Mouse (Mus musculus): ENCODE results near the gene Pcyt1a.
A peak's percentile ranks its signal among the peaks of the same experiment; 100 is the strongest.
"Not testable (repeated sequence)": the region's sequence is repeated elsewhere in the genome, so short reads cannot be mapped to it uniquely, and the experiment has no call there.

Pcyt1a gene

DNA sequence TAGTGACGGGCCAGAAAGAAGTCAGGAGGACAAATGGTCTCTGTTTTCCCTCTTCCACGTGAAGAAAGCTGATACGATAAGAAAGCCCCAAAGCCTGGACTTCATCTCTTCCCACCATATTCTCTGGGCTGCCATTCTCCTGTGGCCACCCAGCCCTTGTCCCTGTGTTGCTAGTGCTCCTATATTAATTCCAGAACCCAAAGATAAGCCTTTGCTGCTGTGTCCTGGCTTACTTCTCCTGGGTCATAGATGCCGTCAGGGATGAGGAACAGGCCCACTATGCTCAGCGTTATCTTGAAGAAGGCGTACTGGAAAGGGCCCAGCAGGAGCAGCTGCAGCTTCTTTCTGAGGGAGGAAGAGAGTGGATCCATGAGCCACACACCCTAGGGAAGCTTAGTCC lies 46.6 kb downstream of the Pcyt1a start:
- no peak for DNase-seq (ENCODE audit: low spot score in 2 of 2)

DNA sequence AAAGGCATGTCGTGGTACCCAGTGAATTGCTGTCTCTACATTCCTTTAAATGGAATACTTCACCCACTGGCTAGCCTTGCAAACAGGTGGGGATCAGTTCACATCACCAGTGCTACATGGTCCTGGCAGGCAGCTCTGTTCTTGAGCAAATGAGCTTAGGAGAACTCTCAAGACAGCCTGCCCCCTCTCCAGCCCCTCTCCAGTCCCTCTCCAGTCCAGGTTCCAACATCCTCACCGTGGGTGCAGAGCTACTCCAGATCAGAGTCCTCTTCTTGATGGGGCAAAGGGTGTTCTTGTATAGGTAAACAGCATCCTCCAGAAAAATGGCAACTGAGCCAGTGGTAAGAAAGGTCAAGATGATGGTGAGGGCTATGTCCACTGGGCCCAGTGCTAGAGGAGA lies 48.7 kb downstream of the Pcyt1a start:
- DNase-seq (ENCODE audit: low spot score in 2 of 2) = no peak

DNA sequence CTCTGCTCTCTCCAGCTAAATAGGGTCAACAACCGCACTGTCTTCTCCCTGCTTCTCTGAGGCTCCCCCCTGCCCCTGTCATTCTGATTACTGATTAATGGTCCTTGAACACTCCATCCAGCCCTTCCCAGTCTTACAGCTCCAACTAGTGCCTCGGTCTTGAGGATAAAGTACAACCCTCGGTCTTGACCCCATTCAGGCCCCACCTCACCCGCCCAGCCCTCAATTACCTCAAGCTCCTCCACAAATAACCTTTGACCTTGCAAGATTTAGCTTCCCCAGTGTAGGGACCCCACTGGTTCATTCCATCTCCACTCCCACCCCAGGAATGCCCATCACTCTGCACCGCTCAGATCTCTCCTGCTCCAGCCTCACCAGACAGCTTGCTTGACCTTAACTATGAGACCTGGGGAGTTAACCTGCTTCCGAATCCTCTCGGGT lies 53.7 kb downstream of the Pcyt1a start:
- no peak for DNase-seq (ENCODE audit: low spot score in 2 of 2)

DNA sequence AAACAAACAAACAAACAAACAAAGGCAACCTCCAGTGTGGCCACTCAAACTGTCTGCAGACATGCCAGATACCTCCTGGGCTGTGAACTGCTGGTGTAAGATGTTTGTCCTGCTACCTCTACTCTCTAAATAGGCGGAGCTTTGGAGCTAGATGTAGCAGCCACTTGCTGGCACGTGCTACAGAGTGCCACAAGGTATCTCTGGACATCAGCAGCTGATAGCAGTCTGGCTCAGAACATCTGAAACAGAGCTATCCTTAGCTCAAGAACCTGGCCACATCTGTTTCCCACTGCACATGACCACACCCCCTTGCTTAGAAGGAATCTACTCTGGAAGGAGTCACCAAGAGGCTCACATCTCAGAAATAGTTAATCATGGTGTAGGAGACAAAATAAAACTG lies 54.5 kb downstream of the Pcyt1a start:
- DNase-seq (ENCODE audit: low spot score in 2 of 2) = no peak

DNA sequence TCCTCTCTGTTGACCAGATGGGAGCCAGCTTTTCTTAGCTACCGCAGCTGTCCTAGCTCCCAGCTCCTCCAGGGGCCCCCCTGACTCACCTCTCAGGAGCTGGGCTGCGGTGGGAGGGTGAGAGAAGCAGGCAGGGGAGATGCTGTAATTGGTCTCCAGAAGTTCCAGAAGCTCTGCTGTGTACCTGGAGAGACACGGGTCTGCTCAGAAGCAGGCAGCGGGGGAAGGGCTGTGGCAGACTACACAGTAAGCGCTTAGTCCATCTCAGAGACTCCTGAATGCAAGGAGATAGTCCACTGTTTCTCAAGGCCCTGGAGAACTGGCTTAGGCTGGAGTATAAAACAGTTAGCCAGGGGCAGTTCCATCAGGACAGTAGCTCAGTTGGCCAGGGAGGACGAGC lies 55.3 kb downstream of the Pcyt1a start:
- DNase-seq (ENCODE audit: low spot score in 2 of 2) = no peak

DNA sequence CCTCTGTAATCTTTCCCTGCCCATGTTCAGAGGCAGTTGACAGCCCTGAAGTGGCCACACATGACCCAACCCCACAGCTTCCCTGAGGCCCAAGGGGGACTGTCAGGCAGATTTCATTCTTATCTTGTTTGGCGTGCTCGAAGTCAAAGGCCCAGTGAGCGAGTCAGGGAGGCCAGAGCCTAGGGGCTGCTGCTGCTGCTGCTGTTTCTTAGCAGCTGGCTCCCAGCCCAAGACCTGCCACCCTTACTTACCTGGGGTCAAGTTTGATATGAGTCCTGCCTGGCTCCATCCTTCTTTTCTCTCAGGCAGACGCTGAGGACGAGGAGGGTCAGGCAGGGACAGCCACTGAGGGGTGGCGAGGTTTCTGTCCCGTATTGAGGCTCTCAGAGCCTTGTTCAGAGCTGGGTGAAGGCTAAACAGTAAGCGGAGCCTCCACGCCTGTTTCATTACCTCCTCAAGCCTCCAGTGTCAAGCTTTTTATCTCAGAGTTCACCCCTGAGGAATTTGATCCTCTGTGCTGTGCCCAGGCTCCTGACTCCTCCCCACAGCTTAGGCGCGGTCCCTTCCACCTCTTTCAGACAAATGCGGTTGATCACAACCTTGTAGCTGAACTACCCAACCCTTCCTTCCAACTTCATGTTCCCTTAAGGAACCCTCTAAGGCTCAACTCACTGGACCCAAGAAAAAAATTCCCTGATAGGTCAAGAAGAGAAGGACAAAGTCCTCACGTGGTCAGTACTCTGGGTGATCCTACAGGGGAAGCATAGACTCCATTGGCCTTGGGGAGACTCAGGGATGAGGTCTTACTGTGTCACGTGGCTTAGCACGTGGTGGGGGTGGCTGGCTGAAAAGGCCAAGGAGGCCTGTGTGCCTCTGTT lies 56.8 kb downstream of the Pcyt1a start, which contains the start of gene Slc51a:
Gene Slc51a, minus strand, starts transcription at position 646 of the 878 bp plus-strand sequence.
- no peak for DNase-seq (ENCODE audit: low spot score in 2 of 2)

DNA sequence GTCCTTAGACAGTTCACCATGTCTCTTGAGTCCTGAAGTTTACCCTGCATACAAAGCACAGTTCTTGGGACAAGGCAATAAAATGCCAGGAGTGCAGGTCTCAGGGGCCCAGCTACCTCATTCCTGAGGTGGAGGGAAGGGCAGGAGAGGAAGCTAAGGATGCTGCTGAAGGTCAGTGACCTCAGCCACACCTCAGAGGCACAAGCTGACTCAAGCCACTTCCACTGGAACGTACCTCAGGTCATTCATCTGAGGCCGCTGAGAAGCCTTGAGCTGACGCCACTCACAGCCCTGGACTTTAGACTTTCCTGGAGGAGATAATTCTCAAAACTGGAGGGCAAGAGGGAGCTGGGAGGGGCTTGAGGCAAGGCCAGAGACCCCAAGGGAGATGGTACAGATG lies 58.2 kb downstream of the Pcyt1a start:
- DNase-seq (ENCODE audit: low spot score in 2 of 2) = no peak

DNA sequence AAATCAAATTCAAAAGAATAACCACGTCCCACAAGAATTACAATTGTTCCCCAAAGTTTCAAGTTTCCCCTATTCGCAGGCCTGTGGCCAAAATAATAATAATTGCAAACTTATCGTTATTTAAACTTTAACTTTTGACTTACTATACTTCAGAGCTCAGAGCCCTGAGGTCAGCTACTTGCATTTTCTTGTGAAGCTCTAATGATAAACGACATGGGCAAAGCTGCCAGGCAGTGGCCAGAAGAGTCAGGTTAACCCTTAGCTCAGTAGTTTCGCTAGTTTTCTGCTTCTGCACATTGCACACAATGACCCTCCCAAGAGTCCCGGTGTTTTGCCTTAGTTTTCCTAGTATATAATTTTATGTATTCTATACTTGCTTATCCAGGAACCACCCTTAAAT lies 63.6 kb downstream of the Pcyt1a start:
- not testable (repeated sequence) for DNase-seq (ENCODE audit: low spot score in 2 of 2)

DNA sequence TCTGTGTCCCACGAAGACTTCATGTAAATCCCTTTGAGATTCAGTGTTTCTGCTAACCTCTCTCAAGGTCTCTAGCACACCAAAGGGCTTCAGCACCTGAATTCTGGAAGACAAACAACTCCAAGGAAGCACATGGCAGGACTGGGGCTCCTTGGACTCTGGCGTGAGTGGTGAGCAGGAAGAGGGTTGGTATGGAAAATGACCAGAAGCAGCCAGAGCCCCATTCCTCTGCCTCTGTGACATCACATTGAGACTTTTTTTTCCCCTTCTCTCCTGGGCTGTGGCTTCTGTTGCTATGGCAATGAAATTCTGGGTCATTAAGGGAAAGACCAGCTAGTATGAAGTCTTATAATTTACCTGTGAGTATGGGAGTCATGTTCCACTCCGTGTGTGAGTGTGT lies 65.2 kb downstream of the Pcyt1a start, which contains the start of gene Zdhhc19:
Gene Zdhhc19, plus strand, starts transcription at position 301 of the 400 bp plus-strand sequence.
- no peak for DNase-seq (ENCODE audit: low spot score in 2 of 2)

DNA sequence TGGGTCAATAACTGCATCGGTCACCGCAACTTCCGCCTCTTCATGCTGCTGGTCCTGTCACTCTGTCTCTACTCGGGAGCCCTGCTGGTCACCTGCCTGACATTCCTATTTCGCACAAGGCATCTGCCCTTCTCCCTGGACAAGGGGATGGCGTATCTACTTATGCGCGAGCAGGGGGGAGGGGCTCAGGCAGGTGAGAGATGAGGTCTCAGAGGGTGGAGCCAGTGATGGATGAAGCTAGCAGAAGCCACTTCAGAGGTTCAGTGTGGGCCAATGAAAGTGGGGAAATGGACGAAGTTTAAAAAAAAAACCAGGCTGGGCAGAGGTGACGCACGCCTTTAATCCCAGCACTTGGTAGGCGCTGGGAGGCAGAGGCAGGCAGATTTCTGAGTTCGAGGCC lies 68.3 kb downstream of the Pcyt1a start:
- DNase-seq (ENCODE audit: low spot score in 2 of 2) = no peak

DNA sequence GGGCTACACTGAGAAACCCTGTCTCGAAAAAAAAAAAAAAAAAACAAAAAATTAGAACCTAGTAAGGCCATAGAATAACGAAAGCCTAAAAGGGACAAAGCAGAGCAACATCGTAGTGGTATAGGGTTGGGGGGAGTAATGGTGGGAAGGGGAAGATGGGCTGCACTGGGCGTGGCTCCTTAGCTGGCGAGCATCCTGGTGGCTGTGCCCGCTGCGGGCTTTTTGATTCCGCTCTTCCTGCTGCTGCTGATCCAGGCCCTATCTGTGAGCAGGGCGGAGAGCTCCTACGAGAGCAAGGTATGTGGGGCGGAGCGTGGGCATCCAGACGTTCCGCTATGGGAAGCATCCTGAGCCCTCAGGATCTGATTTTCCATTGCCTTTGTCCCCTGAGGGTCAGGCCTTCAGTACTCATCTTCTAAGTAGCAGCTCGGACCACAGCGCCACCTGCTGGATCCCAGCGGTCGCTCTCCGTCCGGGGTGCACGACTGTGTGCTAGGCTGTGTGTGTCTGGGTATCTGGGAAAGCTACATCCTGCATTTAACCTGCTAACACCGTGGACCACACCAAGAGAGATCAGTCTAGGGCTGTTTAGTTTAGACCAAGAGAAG lies 68.8 kb downstream of the Pcyt1a start:
- peak; percentile 87 to 90 for DNase-seq (ENCODE audit: low spot score in 2 of 2)

DNA sequence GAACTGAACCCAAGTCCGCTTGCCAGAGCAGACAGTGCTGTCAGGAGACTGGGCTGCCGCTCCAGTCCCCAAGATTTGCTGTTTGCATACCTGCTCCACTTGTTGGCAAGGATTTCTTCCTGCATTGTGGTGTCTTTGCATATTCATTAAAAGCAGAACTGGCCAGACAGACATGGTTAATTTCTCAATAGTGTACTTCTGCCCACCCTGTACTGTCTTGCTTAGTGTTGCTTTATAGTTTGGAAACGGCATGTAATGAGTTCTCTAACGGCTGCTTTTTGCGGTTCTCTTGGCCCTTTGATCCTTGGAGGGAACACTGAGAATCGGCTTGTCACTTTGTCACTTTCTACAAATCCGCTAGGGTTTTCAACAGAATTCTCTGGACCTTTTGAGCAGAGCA lies 70.7 kb downstream of the Pcyt1a start:
- DNase-seq (ENCODE audit: low spot score in 2 of 2) = no peak

DNA sequence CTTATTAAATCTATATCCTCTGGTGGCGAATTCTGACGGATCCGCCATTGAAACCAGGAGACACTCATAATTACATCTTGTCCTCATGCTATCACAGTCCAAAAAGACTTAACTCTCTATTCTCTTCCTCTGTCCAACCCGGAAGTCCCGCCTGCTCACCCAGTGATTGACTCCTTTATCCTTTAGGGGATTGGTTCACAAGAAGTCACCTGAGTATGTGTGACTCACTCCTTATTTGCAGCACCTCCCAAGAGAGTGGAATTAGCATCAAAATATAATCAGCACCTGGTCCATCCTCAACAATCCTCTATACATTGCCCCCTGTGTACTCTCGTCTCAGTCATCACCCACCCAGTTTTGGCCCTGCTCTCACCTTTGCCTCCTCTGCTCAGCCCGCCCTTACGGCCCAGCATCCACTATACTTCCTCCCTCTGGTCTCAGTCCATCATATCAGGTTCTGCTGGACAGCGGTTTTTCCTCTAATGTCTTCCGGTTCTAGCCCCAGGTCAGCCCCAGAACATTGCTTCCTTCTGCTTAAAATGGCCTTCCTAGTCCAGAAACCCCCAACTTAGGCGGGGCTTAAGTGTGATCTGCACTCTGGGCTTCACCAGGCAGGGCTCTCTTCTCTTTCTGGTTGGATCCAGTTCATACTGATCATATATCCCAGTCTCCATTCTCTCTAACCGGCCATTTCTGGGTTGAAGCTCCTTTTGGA lies 72.1 kb downstream of the Pcyt1a start:
- no peak for DNase-seq (ENCODE audit: low spot score in 2 of 2)

DNA sequence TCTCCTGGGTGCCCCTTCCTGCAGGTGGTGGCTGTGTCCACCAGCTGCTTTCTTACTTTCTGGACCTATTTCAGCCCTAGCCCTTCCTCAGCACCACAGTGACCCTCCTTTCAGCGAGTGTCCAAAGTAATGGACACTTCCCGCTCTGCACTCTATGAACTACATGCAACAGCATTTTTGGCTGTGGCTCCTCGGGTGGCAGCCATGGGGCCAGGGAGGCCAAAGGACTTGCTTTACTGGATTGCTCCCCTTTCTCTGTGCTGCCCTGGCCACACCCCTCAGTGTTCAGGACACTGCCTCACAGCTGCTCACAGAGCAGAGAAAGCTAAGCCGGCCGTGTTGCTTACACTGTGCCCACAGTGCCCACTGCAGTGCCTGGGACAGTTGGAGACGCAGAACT lies 72.9 kb downstream of the Pcyt1a start:
- DNase-seq (ENCODE audit: low spot score in 2 of 2) = no peak

DNA sequence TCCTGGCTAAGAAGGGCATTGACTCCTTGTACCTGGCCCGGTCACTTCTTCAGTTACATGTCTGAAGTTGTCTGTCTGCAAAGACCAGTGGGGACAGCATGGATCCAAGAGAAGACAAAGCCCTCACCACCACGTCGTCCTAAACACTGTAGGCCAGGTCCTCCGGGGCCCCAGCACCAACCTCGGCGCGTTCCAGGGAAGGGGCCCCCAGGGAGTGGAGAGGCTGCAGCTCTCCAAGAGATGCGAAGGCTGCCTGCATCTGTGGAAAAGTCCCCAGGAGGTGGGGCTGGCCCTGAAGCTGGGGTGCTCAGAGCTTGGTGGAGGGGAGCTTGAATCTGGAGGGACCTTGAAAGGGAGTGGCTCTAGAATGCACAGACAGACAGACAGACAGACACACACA lies 75.6 kb downstream of the Pcyt1a start:
- DNase-seq (ENCODE audit: low spot score in 2 of 2) = no peak

DNA sequence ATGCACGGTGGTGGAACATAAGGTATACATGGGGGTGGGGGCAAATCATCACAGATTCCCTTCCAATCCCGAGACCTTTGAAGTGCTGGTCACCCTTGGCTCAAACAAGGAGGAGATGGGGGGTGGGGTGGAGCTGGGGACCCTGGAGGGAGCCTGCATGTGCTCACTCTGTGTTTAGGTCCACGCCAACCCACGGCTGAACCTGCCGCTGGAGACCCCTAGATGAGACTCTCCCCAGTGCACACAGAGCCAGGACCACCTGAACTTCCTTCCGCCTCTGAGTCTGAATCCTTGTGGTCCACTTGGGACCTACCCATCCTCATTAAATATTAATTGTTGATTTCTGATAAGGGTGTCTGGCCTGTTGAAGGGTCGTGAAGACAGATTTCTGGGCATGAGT lies 76.1 kb downstream of the Pcyt1a start:
- no peak for DNase-seq (ENCODE audit: low spot score in 2 of 2)

DNA sequence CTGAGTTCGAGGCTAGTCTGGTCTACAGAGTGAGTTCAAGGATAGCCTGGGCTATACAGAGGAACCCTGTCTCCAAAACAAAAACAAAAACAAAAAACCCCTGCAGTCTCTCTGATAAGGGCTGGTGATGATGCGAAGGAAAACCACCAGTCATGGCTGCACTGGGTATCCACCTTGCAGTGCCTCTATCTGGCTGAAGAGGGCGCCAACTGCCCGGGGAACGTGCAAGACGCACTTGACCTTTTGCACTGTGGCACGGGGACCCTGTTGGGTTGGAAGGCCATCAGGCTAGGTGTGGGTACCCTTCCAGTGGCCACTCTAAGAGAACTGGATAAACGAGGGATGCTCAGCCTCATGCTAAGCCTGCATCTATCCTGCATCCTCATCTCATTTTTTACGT lies 76.7 kb downstream of the Pcyt1a start:
- peak in 1 of 2 experiments; percentile 73 for DNase-seq (ENCODE audit: low spot score in 2 of 2)

DNA sequence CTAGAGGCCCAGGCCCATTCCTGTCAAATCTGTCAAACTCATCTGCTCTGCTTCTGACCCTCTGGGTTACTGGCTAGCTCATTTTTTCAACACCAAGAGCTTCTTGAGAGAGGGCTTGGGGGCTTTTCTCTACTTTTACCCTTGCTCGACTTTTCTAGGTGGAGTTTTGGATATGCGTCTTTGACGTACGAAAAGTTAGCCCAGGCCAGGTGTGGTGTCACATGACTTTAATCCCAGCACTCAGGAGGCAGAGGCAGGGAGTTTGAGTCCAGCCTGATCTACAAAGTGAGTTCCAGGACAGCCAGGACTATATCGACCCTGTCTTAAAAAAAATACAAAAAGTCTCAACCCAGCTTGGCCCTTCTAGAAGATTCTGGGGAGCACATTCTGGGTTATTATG lies 77.3 kb downstream of the Pcyt1a start:
- DNase-seq (ENCODE audit: low spot score in 2 of 2) = no peak

DNA sequence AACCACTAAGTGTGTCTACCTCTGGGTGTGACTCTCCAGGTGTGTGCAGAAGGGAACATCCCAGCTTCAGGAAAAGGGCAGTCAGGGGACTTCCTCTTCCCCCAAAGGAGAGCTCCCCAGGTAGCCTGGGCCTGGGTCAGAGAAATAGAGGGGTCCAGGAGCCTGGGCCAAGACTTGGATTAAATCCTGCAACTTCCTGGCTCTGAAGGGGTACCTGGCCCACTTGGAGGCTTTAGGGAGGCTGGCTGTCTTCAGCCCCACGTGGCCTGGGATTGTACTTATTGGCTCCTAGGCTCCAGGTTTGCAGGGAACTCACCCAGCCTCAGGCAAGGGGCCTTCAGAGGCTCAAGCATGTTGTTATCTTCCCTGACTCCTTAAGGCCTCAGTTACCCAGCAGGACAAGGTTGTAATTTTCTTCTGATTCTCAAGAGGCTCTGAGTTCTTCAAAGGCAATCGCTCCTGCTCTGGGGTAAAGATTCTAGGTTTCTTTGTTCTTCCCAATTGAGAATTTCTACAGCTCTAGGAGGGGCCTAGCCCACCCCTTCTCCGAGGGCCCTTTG lies 77.9 kb downstream of the Pcyt1a start:
- DNase-seq (ENCODE audit: low spot score in 2 of 2) = no peak

DNA sequence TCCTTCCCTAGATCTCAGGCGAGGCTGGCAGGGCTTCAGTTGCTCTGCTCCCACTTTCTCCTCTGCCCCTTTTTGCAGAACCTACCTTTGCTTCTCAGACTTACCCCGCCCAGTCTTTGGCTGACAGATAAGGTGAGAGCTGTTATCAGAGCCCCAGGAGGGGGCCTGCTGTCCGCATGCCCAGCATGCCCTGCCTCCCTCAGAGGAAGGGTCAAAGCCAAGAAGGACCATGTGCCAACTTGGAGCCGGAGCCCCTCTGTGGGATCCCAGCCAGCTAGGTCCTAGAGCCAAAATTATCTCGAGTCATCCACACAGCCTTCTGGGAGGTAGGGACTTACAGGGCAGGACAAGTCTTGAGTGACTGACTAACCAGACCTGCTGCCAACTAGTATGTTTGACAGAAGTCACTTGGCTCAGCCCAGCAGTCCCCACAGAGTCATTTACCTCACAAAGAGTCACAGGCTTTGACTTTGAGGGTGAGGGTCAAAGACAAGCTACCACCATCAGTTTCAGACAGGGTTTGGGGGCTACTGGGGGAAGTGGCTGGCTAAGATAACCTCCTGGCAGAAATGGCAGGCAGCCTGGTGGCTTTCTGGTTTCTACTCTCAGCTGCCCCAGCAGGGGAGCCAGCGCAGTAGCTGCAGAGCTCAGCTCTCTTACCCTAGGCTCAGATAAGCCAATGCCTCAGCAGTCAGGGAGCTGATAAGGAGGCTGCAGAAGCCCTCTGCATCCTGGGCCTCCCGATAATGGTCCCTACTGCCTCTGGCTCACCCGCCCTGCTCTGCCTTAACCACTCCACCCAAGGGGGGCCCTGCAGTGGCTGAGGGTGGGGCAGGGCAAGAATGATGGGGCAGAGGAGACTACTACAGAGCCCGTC lies 78.6 kb downstream of the Pcyt1a start:
- DNase-seq (ENCODE audit: low spot score in 2 of 2) = no peak

Data from right cerebral cortex, adult 2 months (tissue).